Mouse (Mus musculus) layer of hippocampus, adult 18-20 months (tissue): ENCODE results near the gene Tiam2. TPM values are rescaled to one million over a fixed set of nuclear protein-coding genes. Genes with fewer than 3 reads are reported as not detected.

ENCODE experiments used
- DNase-seq, 2 experiments: peaks; one replicate each; pipeline ENCODE4 v3.0.0; 2022; ENCODE audit warnings: low spot score in 2 of 2
- total RNA-seq, 2 experiments: library from RNA; stranded (reverse); gene quantifications; 2 replicates each; pipeline ENCODE4 v1.2.3; 2021

The Tiam2 gene
- total RNA-seq, 2 experiments from 2014 or later: 35.2 to 37.1 TPM

DNA sequence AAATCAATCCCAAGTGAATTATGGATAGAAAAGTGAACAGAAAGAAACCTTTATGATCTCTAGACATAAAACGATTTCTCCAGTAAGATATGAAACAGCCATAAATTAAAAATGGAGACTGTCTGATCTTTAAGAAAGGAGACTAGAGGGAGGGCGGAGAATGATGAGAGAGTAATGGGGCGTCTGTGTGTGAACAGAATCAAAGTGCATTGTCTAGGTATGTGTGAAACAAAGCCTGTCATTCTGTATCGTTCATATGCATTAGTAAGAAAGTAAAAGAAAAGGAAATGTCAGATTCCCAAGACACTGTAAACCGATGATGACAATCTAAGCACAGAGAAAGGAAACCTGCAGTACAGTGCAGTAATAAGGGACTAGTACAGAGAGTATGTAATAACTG lies 214.7 kb downstream of the Tiam2 start:
- DNase-seq: no peak

DNA sequence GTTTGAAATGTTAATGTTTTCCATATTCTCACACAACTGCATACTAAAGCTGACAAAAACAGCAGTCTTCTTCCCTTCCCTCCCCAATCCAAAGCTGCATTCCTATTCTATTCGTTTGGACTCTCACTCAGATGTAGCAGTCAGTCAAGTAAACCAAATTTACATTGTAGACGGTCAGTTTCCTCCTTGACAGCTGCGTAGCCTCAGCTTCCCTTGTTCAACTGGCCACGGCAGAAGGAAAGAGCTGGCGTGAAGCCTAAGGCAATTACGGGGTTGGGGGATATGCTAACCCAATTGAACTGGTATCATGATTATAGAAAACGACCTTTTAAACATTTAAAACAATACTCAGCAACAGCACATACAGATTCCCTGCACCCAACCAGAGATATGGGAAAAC lies 221.4 kb downstream of the Tiam2 start:
- no peak for DNase-seq

DNA sequence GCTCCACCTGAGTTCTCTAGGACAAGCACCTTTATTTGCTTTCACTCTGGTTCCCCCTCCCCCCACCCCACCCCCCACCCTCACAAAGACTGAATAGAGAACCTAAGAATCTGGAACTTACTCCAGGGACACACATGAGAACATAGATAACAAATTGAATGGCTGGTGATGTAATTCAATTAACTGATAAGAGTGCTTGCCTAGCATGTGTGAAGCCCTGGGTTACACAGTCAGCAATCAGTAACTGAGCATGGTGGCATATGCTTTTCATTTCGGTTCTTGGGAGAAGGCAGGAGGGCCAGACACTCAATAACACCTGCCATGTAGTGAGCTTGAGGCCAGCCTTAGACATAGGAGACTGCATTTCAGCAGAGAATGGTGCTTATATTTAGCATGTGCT lies 229.9 kb downstream of the Tiam2 start:
- DNase-seq: no peak

DNA sequence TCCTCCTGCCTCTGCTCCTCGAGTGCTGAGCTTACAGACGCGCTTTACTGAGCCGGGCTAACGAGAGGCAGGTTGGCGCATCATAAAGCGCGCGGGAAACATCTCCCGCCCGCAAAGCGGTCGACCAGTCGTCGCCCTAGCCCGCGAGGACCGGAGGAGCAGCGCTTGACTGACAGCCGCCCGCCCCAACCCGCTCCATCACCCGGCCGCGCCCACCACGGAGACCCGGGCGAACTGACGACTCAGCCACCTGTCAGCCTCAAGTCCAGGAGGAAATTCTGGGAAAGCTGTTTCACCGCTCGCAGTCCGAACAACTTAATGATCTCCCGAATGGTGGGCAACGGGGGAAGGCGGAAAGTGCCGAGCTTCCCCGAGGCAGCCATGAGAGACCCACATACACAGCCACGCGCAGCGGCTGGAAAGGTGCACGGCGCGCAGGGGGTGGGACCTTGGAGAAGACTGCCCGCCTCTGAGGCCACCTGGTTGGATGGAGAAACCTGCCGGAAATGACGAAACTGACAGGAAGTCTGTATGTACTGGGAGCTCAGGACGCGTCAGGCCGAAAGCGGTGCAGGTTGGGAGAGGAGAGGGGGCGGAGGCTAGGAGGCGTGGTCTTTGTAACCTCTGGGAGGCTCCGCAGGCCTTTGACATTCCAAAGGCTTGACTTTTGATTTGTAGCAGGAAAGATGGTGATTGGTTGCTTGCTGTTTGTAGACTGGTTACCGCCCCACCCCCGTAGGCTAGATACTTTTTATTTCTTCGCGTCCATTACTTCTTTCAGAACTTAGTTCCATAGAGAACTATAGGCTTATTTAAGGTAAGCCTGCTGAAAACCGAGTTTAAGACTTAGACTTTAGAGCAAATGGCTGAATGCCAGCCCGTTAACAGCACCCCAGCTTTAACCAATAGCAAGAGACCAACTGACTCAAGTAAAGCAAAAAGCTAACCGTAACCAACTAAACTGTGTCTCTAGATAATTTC lies 231.2 kb downstream of the Tiam2 start, which contains the start of gene Tfb1m:
TSS of gene Tfb1m (minus strand) at position 451 of the 981 bp plus-strand sequence.
- peak; percentile 96 to 99 for DNase-seq

DNA sequence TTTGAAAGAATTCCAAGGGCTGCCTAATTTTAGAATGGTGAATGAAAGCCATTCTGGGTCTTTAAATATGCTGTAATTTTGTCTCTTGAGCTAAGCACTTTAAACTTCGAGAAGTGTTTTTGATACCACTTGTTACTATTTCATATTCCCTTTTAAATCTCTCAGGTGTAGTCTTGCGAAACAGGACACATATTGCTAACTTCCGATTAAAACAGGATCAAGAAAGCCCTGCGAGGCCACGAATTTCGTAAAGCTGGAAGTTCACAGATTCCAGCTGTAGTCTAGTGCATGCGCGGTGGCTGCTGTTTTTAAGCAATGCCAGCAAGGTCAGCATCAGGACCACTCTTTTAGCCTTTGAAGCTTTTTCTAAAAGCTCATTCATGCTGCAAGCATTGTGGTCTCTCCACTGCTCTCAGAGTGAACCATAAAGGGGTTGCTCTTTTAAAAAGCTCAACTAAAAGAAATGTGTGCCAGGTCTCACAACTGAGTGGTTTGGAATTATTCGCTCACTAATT lies 232.0 kb downstream of the Tiam2 start:
- DNase-seq: no peak

DNA sequence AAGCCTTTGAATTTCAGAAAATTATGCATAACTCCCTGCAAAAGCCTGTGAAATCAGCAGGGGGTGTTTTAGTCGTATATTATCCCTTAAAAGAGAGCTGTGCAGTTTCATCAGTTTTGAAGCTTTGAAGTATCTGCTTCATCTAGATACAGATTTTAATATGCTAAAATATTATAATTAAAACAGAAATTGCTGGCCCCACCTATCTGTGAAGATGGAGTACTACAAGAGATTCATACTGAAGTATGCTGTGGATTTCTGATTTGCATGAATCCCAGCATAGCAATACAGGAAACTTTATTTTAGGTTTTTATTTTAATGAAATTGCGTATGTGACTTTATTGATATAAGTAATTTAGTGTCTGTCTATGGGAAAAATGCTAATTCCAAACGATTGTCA lies 234.2 kb downstream of the Tiam2 start:
- DNase-seq: peak in 1 of 2 experiments; percentile 33

DNA sequence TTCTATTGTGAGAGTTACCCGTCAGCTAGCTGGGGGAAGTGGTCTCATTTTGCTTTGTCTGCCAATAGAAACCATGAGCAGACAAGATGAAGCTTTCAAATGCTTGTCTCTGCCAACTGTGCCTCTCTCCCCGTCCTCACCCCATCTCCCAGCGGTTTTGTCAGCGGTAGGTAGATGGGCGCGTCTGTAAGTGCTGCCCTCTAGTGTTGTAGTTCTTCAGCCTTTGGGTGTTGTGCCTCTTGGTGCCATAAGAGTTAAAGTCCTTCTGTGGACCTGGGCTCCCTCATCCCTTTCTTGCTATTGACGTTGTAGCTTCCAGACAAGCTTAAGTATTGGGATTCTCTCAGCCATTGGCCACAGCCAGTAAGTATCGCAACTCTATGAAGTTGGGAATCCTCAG lies 236.0 kb downstream of the Tiam2 start:
- no peak for DNase-seq

DNA sequence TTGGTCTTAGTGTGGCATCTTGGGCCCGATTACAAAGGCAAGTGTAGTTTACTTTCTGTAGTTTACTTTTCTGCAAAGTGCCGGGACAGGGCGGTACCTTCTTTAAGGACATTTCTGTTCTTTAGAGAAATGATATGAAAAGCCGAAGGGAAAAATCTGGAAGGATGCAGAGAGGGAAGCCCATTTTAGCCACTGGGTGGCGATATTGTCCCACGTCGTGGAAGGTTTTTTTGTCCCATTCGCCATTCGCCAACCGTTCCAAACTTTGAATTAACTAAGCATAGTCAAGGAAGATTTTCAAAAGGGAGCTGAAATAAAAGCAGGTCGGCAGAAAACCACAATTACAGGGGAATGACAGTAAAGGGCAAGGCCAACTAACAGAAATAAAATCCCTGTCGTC lies 244.5 kb downstream of the Tiam2 start:
- DNase-seq: peak; percentile 64 to 84

Other genes starting within 250 kb of the Tiam2 start
- gene Scaf8, start 211.6 kb upstream of the Tiam2 start, total RNA-seq: 10 to 100 TPM; 54.6 to 61.2 TPM
- under 1 TPM in 1 of 2 experiments, not detected in 1; 0.74 TPM for gene Cldn20, start 206.0 kb downstream of the Tiam2 start, total RNA-seq
- gene Tfb1m, start 231.2 kb downstream of the Tiam2 start, total RNA-seq: 1 to 10 TPM; 5.2 to 5.9 TPM